Mouse (Mus musculus) CD4-positive, CD25-positive, alpha-beta regulatory T cell, adult 4 months (primary cell): ENCODE results near the gene Uhrf1. TPM values are rescaled to one million over a fixed set of nuclear protein-coding genes. Genes with fewer than 3 reads are reported as not detected.

Experiments
- ATAC-seq: one replicate; pipeline ENCODE4 v1.8.0; 2017
- polyA plus RNA-seq, 2 experiments: library from polyadenylated mRNA; unstranded; fragments of 100-300 nt; shearing (Covaris generic); gene quantifications; one replicate each; pipeline ENCODE4 v1.2.1; 2017

Uhrf1 gene
- polyA plus RNA-seq, 2 experiments from 2014 or later: 8.5 to 28.4 TPM

DNA sequence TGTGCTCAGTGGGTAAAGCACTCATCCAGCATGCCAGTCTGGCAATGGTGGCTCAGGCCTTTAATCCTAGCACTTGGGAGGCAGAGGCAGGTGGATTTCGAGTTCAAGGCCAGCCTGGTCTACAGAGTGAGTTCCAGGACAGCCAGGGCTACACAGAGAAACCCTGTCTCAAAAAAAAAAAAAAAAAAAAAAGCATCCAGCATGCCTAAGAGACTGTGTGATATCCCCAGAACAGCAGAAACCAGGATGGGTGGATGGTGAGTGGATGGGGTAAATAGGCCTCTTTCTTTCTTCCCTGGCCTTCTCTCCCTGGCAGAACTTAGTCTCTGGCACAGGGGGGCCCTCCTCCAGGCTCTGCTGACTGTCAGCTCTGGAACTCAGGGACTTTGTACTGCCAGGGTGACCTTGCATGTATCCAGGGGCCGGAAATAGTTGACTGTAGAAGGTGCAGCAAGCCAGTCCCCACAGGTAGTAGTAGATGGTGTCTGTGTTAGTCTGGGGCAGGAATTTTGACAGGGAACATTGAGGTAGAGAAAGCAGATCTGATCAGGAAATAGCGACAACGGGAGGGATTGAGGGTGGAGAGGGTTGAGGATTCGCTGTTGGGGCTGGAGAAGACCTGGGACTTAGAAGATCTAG lies 27.2 kb upstream of the Uhrf1 start:
- no peak for ATAC-seq

DNA sequence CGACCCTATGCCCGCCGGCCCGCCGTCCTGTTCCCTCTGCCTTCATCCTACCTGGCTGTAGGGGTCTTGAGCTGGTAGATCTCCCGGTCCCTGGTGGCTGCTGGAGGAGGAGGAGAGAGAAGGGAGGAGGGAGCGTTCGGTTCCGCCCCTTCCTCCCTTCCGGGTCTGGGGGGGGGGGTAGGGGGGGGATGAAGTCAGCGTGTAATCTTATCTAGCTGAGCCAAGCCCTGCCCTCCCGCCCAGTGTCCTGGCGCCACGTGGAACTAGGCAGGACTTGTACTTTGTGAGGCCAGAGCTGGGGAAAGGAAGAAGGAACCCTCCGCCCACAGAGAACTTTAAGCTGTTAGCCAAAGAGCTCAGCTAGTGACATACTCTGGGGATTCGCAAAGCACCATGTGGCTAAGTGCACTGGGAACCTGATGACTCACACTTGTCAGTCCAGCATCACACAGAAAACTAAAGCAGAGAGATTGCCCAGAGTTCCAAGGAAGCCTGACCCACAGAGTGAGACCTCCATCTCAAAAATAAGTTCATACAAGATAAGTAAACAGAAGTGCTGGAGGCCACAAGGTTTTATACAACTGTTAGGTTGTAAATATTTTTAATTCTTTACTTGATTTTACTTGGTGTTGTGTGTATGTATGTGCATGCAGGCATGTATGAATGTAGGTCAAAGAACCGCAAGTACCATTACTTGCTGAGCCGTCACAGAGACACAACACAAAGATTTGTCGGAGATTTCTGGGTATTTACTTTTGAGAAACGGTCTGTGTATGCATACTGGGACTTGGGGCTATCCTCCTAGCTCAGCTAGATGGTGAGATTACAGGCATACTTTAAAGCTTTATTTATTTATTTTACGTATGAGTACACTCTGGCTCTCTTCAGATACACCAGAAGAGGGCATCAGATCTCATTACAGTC lies 26.2 kb upstream of the Uhrf1 start, which contains the start of gene Ticam1:
Gene Ticam1, minus strand, starts transcription at position 144 of the 924 bp plus-strand sequence.
- ATAC-seq: peak; percentile 82

DNA sequence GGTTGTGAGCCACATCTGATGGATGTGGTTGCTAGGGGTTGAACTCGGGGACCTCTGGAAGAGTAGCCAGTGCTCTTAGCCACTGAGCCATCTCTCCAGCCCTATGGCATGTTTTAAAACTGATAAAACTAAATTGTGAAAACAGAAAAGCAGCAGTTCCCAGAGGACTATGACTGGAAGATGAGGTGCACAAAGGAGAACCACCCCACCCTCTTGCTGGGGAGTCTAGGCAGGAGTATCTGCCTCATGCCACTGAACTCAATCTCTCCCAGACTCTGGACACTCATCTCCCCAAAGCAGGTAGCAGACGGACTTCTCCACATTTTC lies 25.6 kb upstream of the Uhrf1 start:
- no peak for ATAC-seq

DNA sequence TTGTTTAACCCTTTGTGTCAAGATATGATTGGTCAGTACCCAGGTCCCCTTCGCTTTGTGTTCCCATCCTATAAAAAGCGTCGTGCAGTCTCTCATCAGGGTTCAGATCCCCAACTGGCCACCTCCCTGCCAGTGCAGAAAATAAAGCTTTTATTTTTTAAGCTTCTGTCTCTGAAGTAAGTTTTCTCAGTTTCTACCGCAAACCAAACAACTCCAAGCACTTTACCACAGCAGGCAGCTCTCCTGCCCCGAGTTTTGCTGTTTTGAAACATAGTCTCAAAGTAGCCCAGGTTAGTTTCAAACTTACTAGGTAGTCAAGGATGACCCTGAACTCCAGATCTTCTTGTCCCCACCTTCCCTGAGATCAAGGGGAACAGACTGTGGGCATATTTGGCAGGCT lies 24.8 kb upstream of the Uhrf1 start:
- ATAC-seq: no peak

DNA sequence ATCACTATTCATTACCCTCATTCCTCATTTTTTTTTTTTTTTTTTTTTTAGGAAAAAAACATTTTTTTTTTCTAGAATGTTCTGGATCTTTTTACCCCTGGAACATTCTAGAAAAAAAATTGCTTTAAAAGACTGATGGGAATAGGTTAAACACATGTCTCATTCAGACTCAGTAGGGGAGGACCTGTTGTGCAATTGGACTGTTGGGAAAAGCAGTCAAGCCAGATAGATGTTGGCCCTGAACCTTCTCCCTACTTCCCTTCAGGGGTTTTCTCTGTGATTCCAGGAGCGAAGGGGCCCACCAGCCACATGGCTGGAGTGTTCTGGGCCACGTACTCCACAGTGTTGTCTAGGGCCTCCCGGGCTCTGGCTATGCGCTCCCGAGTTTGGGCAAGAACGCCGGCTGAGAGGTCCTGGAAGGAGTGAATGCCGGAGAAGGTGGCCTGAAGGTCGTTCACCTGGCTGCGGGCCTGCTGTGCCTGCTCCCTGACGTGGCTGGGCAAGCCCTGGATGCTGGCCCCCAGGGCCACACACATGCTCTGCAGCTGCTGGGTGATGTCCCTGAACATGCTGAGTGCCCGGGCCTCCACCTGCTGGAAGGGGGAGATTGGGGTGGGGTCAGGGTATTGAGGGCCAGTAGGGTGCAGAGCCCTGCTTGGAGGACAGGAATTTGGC lies 23.5 kb upstream of the Uhrf1 start:
- ATAC-seq: no peak

DNA sequence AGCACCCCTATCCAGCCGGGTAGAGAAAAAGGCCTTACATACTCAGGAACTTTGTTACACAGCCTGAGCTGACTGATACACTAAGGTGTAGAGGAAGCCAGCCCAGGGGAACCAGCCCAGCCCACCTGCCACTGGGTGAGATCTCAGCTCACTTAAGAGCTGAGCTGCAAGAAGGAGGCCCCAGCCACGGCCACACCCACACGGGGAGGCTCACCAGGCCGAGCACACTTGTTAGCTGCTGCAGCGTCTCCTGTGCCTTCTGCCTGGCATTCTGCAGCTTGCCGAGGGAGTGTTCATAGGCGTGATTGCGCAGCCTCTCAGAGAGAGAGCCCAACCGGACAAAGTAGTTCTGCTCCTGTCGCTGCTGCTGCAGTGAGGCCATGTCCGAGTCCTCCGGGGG lies 21.9 kb upstream of the Uhrf1 start:
- no peak for ATAC-seq

- no peak for ATAC-seq
These were observed 20.3 kb upstream of the Uhrf1 start for GRCm38 (mm10) chr17:56282802-56283201.

DNA sequence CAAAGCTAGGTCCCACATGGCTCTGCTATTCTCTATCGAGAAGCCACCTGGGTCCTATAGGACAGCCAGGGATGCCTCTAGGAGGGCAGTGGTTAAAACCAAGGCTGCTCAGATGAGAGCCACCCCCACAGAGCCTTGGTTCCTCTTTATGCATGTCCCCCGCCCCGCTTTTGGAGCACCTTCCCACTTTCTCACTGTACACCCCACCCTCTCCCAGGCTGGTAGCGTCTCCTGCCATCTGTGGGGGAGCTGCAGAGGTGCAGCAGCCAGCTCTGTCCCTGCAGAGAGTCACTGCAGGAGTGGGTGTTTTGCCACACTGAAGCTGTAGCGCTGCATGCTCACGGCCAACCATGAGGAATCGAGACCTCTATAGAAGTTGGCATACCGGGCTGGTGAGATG lies 19.8 kb upstream of the Uhrf1 start:
- ATAC-seq: no peak

GRCm38 (mm10) chr17:56285995-56286394 lies 17.1 kb upstream of the Uhrf1 start:
- ATAC-seq: no peak

DNA sequence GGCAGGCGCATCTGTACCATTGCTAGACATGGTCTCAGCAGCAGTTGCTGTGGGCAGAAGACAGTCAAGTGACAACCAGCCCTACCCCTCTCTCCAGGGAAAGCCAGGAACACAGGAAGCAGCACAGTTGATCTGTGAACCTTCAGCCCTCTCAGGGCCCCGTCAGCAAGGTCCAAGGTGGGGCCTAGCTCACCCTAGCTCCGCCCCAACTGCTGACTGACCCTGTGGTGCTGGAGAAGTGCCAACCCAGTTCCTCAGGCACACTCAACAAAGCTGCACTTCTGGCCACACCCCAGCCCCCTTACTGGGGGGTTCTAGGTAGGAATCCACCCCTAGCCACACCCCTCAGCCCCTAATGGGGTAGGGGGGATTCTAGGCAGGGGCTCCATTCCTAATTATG lies 15.3 kb upstream of the Uhrf1 start:
- no peak for ATAC-seq

- no peak for ATAC-seq
These were observed 14.3 kb upstream of the Uhrf1 start for GRCm38 (mm10) chr17:56288866-56289265.

GRCm38 (mm10) chr17:56289371-56290331 lies 13.5 kb upstream of the Uhrf1 start:
- peak; percentile 17 for ATAC-seq

DNA sequence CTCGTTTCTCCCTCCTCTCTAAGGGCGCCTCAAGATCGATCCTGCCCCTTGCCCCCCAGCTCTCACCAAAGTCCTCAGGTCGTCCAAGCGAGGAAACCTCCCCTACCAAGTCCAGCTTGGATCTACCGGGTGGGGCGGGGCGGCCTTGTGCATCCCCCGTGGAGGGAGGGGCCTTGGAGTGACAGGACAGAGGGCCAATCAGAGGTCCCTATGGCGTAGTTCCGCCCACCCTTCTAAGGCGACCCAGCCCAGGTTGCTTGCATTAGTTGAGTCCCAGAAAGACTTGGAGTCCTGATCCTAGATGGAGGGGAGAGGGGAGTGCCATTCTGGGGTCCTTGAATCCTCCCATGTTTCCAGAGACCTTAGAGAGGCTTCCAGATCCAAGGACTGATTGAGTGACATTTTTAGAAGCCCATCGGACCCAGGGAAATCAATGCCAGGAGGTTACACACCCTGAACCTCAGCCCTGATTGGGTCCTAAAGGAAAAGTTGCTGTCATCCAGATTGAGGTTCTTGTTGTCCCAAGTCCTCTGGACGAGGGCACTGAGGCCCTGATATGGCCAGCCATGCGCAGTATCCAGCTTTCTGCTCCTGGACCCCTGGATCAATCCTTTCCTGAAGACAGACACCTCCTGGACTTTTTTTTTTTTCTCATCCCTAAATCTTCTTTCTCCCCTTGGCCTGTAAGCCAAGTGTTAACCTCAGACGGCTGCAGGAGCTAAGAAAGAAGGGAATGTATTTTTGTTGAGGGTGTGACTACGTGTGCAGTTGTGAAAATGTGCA lies 12.5 kb upstream of the Uhrf1 start:
- peak; percentile 74 for ATAC-seq

DNA sequence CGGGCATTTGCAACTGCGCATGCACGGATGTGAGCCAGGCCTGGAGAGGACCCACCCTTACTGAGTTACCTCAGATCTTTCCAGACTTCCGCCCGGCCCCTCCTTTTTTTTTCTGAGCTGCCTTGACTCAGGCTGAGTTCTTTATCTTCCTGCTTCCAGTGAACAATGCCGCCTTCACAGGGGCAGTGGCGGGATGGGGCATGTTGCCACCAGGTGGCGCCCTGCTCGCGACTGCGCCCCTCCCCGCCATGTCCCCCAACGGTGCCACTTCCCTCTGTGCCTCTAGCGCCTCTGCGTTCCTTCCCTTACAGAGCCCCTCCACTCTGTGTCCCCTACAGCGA lies 12.0 kb upstream of the Uhrf1 start:
- ATAC-seq: peak; percentile 90

GRCm38 (mm10) chr17:56291826-56292475 lies 11.2 kb upstream of the Uhrf1 start:
- ATAC-seq: no peak

DNA sequence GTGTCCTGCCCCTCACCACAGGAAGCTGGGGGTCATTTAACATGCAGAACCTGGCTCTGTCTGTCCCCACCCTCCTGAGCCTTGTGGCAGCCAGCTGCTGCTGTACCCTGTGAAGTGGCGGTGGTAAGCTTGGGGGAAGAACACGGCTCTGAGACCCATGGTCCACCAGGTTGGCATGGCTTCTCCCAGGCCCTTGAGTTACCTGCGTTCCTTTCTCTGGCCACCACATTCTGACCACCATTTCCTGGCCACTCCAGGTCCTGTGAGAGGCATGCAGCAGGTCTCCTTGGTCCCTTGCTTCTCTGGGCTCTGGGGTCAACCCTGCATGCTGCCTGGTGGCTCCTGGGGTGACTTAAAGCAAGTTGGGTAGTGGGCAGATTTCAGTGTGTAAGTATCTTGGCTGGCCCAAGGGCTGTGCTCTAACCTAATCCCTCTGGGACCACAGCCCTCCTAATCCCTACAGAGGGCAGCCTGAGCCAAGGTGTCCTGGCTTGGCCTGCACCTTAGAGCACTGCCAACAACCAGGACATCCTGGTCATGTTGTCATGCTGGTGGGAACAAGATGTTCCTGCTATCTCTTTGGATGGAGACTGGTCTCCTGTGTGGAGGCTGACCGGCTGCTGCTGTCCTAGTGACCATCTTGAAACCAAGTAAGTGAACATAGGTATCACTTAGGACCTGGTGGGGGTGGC lies 10.4 kb upstream of the Uhrf1 start, which contains the start of gene Plin3:
Gene Plin3, minus strand, starts transcription at position 343 of the 692 bp plus-strand sequence.
- ATAC-seq: no peak

DNA sequence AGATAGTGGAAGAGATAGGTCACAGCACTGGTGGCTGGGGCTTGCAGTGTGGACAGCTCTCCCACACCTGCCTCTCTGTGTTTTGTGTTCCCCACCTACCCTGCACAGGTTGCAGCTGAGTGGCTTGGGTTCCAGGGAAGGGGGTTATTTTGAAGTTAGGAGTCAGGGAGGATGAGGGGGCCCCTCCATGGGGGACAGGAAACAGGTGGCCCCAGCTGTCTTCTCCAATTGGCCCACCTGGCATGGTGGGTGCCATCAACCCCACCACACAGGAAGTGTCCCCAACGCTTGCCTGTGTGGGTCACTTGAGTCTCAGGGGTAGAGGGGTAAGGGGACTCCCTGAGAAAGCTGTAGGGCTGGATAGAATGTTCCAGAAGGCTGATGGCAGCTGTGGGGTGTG lies 9.8 kb upstream of the Uhrf1 start:
- no peak for ATAC-seq

- no peak for ATAC-seq
These were observed 8.9 kb upstream of the Uhrf1 start for GRCm38 (mm10) chr17:56294241-56294640.

- ATAC-seq: no peak
These were observed 6.9 kb upstream of the Uhrf1 start for GRCm38 (mm10) chr17:56296201-56296600.

- no peak for ATAC-seq
These were observed 4.9 kb upstream of the Uhrf1 start for GRCm38 (mm10) chr17:56298238-56298637.
